Mouse (Mus musculus): ENCODE measurements around the gene Herc2.

- TF ChIP-seq CTCF (IDR thresholded peaks at IDR 0.05; ENCODE audit: low read depth, low read length), result no peak
- TF ChIP-seq GATA1 (IDR thresholded peaks at IDR 0.05; ENCODE audit: borderline replicate concordance, low read length), result no peak
Measured at GRCm38 (mm10) chr7:56201483-56202218, 151.7 kb downstream of the Herc2 start.
